ENCODE assay signal across 22 mouse cellular contexts in the genomic region with DNA sequence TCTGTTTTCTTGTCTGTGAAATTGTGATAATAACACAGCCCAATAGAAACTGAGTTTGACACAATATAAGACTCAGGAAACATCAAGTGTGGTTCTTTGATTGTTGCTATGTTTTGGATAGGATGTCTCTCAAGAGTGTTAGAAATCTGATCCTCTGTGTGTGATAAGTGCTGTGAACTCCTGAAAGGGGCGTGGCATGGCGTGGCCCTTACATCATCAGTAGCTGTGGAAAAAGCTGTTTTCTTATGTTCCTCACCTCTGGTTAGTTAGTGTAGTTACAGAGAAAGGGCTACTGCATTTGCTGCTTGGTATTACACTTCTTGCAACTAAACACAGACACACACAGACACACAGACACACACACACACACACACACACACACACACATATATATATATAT.
"Had no signal": no experiment of that assay in that cellular context is flagged by ENCODE, and none has a peak within 500 bp of the region (broad histone marks: within the 10 kb centered on the region; RNA-seq: fewer than 3 reads in every experiment).

No protein-coding gene starts in this region.

- ATAC-seq: liver, postnatal 0 days; lung, postnatal 0 days; midbrain, embryonic 16.5 days had no signal

- DNase-seq: liver, postnatal 0 days; lung, adult 2 months; lung, postnatal 14 days; lung, postnatal 36 days; retina, postnatal 1 day; right cerebral cortex, adult 18-20 months; right cerebral cortex, postnatal 25 days; right cerebral cortex, postnatal 4 days; spleen, adult 18-20 months; thymus, adult 18-20 months; thymus, postnatal 14 days; thymus, postnatal 36 days had no signal

- H3K27ac ChIP-seq: lung, embryonic 15.5 days; macrophage; midbrain, embryonic 10.5 days; midbrain, embryonic 13.5 days; neural tube, embryonic 13.5 days; neural tube, embryonic 15.5 days had no signal

- H3K9ac ChIP-seq: liver, postnatal 0 days; lung, embryonic 15.5 days; midbrain, embryonic 13.5 days; neural tube, embryonic 13.5 days; neural tube, embryonic 15.5 days had no signal

- H3K4me2 ChIP-seq: lung, embryonic 15.5 days; midbrain, embryonic 13.5 days; neural tube, embryonic 13.5 days; neural tube, embryonic 15.5 days had no signal

- H3K9me3 ChIP-seq: lung, embryonic 15.5 days; megakaryocyte, embryonic 14.5 days; midbrain, embryonic 10.5 days; midbrain, embryonic 13.5 days; neural tube, embryonic 13.5 days; neural tube, embryonic 15.5 days had no signal

- H3K4me3 ChIP-seq: lung, embryonic 15.5 days; megakaryocyte, embryonic 14.5 days; midbrain, embryonic 10.5 days; midbrain, embryonic 13.5 days; myocyte; neural tube, embryonic 13.5 days; neural tube, embryonic 15.5 days had no signal

- H3K27me3 ChIP-seq: lung, embryonic 15.5 days; megakaryocyte, embryonic 14.5 days; midbrain, embryonic 13.5 days; neural tube, embryonic 13.5 days; neural tube, embryonic 15.5 days had no signal

- H3K36me3 ChIP-seq: lung, embryonic 15.5 days; midbrain, embryonic 10.5 days; midbrain, embryonic 13.5 days; neural tube, embryonic 13.5 days; neural tube, embryonic 15.5 days had no signal
